Mouse (Mus musculus): ENCODE data around the gene Alyref. TPM values are rescaled to one million over a fixed set of nuclear protein-coding genes. Genes with fewer than 3 reads are reported as not detected.

The Alyref gene
- polyA plus RNA-seq, 1 experiment from 2014 or later, result 87.2 TPM

DNA sequence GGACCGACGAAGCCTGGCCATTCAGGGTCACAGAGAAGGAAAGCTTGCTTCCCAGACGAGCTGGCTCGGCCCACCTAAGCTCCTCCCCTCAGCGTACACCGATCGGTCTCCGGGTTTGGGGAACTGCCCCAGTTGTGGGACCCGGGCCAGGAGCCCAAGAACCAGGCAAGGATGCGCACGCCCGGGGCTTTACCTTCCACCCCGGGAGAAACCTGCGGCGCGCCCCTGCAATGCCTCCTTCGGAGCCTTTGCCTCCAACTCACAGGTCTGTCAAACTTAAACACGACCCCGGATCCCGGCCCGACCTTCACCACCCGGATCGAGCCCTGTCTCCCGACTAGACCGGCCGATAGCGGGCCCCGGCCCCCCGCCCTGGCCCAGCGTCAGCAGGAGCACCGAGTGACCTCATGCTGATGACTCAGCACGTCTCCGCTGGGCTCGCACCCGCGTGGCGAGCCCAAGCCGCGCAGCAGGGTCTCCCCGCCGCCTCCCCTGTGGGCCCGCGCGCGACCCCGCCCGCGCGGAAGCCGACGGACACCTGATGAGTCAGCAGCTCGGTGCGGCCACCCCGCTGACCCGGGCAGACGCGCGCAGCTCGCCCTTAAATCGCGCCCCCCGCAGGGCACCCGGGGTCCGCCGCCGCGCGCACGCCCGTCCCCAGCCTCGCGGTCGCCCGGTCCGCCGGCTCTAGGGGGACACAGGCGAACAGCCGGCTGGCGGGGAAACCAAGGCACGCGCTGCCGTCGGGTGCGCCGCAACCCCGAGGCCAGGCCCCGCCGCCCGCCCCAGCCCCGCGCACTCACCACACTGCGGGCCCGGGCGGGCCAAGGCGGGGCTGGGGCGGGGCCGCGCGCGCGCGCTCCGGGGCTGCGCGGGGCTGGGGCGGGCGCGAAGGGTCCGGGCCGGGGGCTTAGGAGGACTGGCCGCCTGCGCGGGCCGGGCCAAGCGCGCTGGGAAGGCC lies 34.7 kb upstream of the Alyref start:
- H3K4me3 ChIP-seq (ENCODE audit: low read depth, low read length), result peak overlapping the region; percentile 84
- peak; percentile 73 for ATAC-seq (ENCODE audit: low read depth)
- no peaks in the 10 kb centered on the region for H3K27me3 ChIP-seq (ENCODE audit: control insufficient read depth, insufficient read depth, low read depth, low read length)
- peak overlapping the region; percentile 97 for H3K9ac ChIP-seq (ENCODE audit: low read depth, low read length)
- H3K4me2 ChIP-seq (ENCODE audit: low read depth, low read length), result peak overlapping the region; percentile 94
- H3K4me1 ChIP-seq (ENCODE audit: control insufficient read depth, low read depth, low read length), result peaks cover 50% of the 10 kb centered on the region
- peak overlapping the region; percentile 100 for H3K27ac ChIP-seq (ENCODE audit: low read length)
- H3K9me3 ChIP-seq (replicated peaks; ENCODE audit: control insufficient read depth, low read length), result no peaks in the 10 kb centered on the region
- WGBS (ENCODE audit: insufficient replicate concordance), result under 1% methylated on average over 96 of the region's 116 CpGs
- peaks cover 5% of the 10 kb centered on the region for H3K36me3 ChIP-seq (ENCODE audit: control insufficient read depth, insufficient read depth)

DNA sequence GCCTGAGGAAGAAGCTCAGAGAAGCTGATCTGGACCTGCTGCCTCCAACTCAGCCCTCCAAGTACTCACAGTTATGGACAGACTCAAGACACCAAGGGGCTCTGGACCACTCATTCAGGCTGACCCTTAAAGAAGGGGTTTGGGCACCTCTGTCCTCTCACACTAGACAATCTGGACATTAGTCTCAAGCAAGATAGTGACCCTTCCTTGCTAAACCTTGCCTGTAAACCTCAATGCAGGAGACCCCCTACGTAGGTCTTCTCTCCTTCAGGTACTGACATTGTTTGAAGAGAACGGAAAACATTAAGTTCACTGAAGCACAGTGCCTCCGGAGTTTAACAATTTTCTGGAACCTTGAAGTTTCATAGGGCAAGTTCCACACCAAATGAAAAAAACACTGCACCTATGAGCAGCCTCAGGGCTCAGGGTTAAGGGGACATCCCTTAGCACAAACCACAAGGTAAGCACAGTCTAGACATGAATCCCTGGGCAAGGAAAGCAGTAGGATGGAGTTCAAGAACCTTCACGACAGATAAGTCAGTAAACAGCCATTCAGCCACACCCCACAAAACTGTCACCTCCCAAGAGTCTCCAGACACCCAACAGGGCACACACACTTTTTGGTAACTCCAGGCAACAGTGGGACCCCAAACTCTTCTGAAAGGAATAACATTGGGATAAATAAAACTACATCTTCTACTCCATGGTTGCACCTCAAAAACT lies 33.7 kb upstream of the Alyref start:
- peak overlapping the region; percentile 84 for H3K4me3 ChIP-seq (ENCODE audit: low read depth, low read length)
- peak; percentile 31 for ATAC-seq (ENCODE audit: low read depth)
- H3K36me3 ChIP-seq (ENCODE audit: control insufficient read depth, insufficient read depth), result peaks cover 8% of the 10 kb centered on the region
- H3K9ac ChIP-seq (ENCODE audit: low read depth, low read length), result peak overlapping the region; percentile 97
- 33% methylated on average over 4 of the region's 4 CpGs for WGBS (ENCODE audit: insufficient replicate concordance)
- peaks cover 58% of the 10 kb centered on the region for H3K4me1 ChIP-seq (ENCODE audit: control insufficient read depth, low read depth, low read length)
- H3K9me3 ChIP-seq (replicated peaks; ENCODE audit: control insufficient read depth, low read length), result no peaks in the 10 kb centered on the region
- no peaks in the 10 kb centered on the region for H3K27me3 ChIP-seq (ENCODE audit: control insufficient read depth, insufficient read depth, low read depth, low read length)
- peak overlapping the region; percentile 100 for H3K27ac ChIP-seq (ENCODE audit: low read length)
- H3K4me2 ChIP-seq (ENCODE audit: low read depth, low read length), result peak overlapping the region; percentile 94

DNA sequence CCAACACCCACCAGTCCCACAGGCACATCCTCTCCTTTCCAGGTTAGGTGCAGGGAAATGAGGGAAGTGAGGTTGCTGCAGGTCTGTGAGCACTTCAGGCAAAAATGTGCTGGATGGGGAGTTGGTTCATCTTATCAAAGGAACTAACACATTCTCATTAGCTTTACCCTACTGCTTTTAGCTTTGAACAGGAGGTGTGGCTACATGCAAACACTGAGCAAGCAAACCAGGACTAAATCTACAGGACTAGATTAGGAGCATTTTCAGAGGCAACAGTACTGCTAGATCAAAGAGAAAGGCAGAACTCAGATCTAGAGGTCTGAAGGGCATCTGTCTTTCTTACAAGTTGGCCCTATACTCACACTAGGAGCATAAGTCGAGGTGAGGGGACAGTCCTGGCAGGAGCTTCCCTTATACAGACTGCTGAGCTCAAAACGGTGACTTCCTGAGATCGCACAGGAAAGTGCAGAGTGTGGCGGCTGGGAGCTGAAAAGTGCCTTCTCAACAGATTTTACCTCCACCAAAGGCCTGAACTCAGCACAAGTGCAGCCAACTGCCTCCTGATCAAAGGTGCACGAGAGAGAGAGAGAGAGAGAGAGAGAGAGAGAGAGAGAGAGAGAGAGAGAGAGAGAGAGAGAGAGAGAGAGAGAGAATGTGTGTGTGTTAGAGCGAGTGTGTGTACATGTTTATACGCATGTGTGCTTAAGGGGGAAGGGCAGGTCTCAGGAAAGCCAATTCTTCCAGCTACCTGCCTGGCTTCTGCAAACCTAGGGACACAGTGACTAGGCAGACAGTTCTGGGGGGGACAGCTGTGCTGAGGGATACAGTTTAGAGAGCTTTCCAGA lies 32.9 kb upstream of the Alyref start:
- Histone ChIP-seq H3K4me1 (ENCODE audit: control insufficient read depth, low read depth, low read length) (peaks cover 66% of the 10 kb centered on the region), H3K4me2 (ENCODE audit: low read depth, low read length) (peak overlapping the region; percentile 94), H3K9ac (ENCODE audit: low read depth, low read length) (peak overlapping the region; percentile 97), H3K4me3 (ENCODE audit: low read depth, low read length) (peak overlapping the region; percentile 84), H3K27ac (ENCODE audit: low read length) (peak overlapping the region; percentile 100), H3K9me3 (replicated peaks; ENCODE audit: control insufficient read depth, low read length) (no peaks in the 10 kb centered on the region), H3K27me3 (ENCODE audit: control insufficient read depth, insufficient read depth, low read depth, low read length) (no peaks in the 10 kb centered on the region), H3K36me3 (ENCODE audit: control insufficient read depth, insufficient read depth) (peaks cover 8% of the 10 kb centered on the region)
- 6% methylated on average over 7 of the region's 7 CpGs for WGBS (ENCODE audit: insufficient replicate concordance)
- ATAC-seq (ENCODE audit: low read depth), result no peak

DNA sequence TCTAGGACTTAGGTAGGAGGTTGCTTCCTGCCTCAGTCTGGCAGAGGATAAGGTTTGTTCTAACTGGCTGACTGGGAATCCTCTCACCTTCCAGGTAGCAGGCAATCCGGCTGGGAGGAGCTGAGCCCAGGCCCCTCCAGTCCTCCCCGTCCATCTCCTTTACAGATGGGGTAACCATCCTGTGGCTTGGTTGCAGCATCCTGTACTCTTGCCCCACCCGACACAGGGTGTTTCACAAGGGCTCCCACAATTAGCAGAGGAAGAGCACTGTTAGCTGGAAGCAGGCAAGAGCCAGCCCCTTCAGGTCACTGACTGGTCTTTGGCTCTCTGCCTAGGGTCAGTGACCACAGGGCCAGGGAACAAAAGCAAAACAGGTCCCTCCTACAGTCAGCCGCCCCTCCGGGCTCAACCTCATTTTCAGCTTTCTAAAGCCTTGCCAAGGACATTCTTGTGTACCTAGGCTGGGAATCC lies 32.3 kb upstream of the Alyref start:
- peaks cover 72% of the 10 kb centered on the region for H3K4me1 ChIP-seq (ENCODE audit: control insufficient read depth, low read depth, low read length)
- ATAC-seq (ENCODE audit: low read depth), result peak; percentile 40

DNA sequence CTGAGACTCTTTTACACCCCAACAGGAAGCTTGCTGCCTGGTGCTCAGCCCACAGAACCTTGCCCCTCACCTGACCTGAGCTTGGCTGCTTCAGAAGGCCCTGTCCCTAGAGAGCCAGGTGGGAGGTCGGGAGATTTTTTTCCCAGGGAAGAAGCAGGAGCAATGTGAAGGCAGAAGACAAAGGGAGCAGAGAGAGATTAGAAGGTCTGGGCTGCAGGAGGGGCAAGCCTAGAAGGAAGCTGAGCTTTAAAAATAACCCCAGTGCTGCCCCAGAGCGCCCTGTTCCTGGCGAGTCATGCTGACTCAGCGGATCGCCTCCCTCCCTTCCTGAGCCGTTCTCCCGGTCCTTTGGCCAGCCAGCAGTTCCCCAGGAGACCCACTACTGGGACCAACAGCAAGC lies 31.7 kb upstream of the Alyref start:
- Histone ChIP-seq H3K36me3 (ENCODE audit: control insufficient read depth, insufficient read depth) (peaks cover 8% of the 10 kb centered on the region), H3K4me3 (ENCODE audit: low read depth, low read length) (peak overlapping the region; percentile 84), H3K27ac (ENCODE audit: low read length) (peak overlapping the region; percentile 100), H3K27me3 (ENCODE audit: control insufficient read depth, insufficient read depth, low read depth, low read length) (no peaks in the 10 kb centered on the region), H3K9me3 (replicated peaks; ENCODE audit: control insufficient read depth, low read length) (no peaks in the 10 kb centered on the region), H3K4me1 (ENCODE audit: control insufficient read depth, low read depth, low read length) (peaks cover 77% of the 10 kb centered on the region), H3K4me2 (ENCODE audit: low read depth, low read length) (peak overlapping the region; percentile 94), H3K9ac (ENCODE audit: low read depth, low read length) (peak overlapping the region; percentile 97)
- 9% methylated on average over 7 of the region's 7 CpGs for WGBS (ENCODE audit: insufficient replicate concordance)
- peak; percentile 54 for ATAC-seq (ENCODE audit: low read depth)

More for the DNA sequence above, 32.3 kb upstream of the Alyref start:
- H3K9me3 ChIP-seq (replicated peaks; ENCODE audit: control insufficient read depth, low read length), result no peaks in the 10 kb centered on the region
- H3K27ac ChIP-seq (ENCODE audit: low read length), result peak overlapping the region; percentile 100
- H3K4me2 ChIP-seq (ENCODE audit: low read depth, low read length), result peak overlapping the region; percentile 94
- H3K27me3 ChIP-seq (ENCODE audit: control insufficient read depth, insufficient read depth, low read depth, low read length), result no peaks in the 10 kb centered on the region
- H3K4me3 ChIP-seq (ENCODE audit: low read depth, low read length), result peak overlapping the region; percentile 84
- H3K9ac ChIP-seq (ENCODE audit: low read depth, low read length), result peak overlapping the region; percentile 97
- peaks cover 8% of the 10 kb centered on the region for H3K36me3 ChIP-seq (ENCODE audit: control insufficient read depth, insufficient read depth)
- WGBS (ENCODE audit: insufficient replicate concordance), result 14% methylated on average over 5 of the region's 5 CpGs

DNA sequence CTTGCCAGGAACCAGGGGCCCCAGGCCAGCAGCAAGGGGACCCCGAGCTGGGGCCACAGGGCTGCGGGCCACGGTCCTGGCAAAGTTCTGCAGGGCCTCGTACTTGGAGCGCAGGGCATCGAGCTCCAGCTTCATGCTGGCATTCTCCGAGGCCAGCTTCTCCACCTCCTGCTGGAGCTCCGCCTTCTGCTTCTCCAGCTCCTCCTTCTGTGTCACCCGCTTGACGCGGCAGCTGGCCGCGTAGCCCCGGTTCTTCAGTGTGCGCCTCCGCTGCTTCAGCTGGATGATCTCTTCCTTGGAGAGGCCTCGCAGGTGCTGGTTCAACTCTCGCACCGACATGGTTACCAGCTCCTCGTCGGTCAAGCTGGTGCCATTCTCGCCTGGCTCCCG lies 31.2 kb upstream of the Alyref start:
- 27% methylated on average over 23 of the region's 23 CpGs for WGBS (ENCODE audit: insufficient replicate concordance)
- H3K9ac ChIP-seq (ENCODE audit: low read depth, low read length), result peak overlapping the region; percentile 97

DNA sequence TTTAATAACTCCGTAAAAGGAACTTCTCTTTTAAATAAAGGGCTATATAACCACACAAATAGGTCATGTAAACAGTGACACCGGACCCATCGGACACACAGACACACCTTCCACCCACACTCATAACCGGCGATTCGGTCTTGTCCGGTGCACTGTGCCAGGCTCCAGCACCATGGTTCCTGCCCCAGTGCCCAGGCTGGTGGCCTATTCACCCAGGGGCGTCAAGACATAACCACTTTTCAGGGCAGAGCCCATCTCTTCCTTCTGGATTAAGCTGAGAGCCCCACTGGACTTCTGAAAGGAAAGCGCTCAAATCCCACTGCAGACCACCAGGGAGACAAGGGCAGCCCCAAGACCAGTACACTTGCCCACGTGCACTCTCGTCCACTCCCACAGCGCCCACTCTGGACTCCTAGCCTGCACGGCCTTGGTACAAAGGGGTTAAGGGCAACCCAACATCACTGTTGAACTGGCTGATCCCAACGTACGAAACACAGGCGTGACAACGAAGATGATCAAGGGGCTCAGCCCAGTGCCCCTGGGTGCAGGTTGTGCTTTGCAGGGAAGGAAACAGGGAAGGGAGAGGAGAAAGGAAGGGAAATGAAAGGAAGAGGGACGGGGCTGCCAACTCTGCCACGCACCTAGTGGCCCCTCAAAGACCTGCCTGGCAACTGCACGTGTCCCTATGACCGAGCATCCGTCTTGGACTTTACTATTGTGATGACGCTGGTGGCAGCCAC lies 30.6 kb upstream of the Alyref start:
- H3K9ac ChIP-seq (ENCODE audit: low read depth, low read length), result peak overlapping the region; percentile 97
- 82% methylated on average over 23 of the region's 23 CpGs for WGBS (ENCODE audit: insufficient replicate concordance)

More for the DNA sequence above, 31.2 kb upstream of the Alyref start:
- Histone ChIP-seq H3K9me3 (replicated peaks; ENCODE audit: control insufficient read depth, low read length) (no peaks in the 10 kb centered on the region), H3K4me1 (ENCODE audit: control insufficient read depth, low read depth, low read length) (peaks cover 76% of the 10 kb centered on the region), H3K4me3 (ENCODE audit: low read depth, low read length) (peak overlapping the region; percentile 84), H3K27me3 (ENCODE audit: control insufficient read depth, insufficient read depth, low read depth, low read length) (no peaks in the 10 kb centered on the region), H3K36me3 (ENCODE audit: control insufficient read depth, insufficient read depth) (peaks cover 8% of the 10 kb centered on the region), H3K27ac (ENCODE audit: low read length) (peak overlapping the region; percentile 100), H3K4me2 (ENCODE audit: low read depth, low read length) (peak overlapping the region; percentile 94)
- peak; percentile 7; the same call in 1 of the 2 replicates for ATAC-seq (ENCODE audit: low read depth)

More for the DNA sequence above, 30.6 kb upstream of the Alyref start:
- no peak for ATAC-seq (ENCODE audit: low read depth)
- Histone ChIP-seq H3K4me1 (ENCODE audit: control insufficient read depth, low read depth, low read length) (peaks cover 74% of the 10 kb centered on the region), H3K4me3 (ENCODE audit: low read depth, low read length) (peak overlapping the region; percentile 84), H3K36me3 (ENCODE audit: control insufficient read depth, insufficient read depth) (peaks cover 8% of the 10 kb centered on the region), H3K27ac (ENCODE audit: low read length) (peak overlapping the region; percentile 100), H3K27me3 (ENCODE audit: control insufficient read depth, insufficient read depth, low read depth, low read length) (no peaks in the 10 kb centered on the region), H3K9me3 (replicated peaks; ENCODE audit: control insufficient read depth, low read length) (no peaks in the 10 kb centered on the region), H3K4me2 (ENCODE audit: low read depth, low read length) (peak overlapping the region; percentile 94)

Measured in liver, embryonic 16.5 days (tissue).